8 mouse cellular contexts compared by ENCODE assay signal in the genomic region with DNA sequence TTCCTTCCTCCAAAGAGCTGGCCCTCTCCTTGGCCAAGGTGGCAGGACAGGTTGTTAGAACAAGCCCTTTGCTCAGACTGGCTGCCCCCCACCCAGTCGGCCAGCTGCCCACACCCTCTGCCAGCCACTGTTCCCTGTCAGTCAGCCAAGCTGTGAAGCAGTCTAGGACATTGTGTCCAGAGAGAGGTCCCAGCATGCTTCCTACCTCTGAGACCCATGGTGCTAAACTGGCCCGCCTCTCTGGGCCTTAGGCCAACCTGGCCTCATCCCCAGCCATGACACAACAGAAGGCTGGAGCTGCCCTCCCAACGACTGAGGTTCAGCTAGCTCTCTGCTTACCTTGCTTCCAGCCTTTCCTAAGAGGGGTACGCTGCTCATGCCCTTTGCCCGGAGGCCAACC. TPM values are rescaled to one million over a fixed set of nuclear protein-coding genes. Genes with fewer than 3 reads are reported as not detected.
DNase-seq lines count a peak whose midpoint lies in the region; ATAC-seq and TF ChIP-seq lines count a peak whose summit lies in the region.

No protein-coding gene starts in this region.

- no peaks in the 10 kb centered on the region for H3K36me3 ChIP-seq in heart, adult 2 months (ENCODE audit: control insufficient read depth, insufficient read depth, low read length)
- H3K36me3 ChIP-seq in heart, embryonic 10.5 days: no peaks in the 10 kb centered on the region
- H3K36me3 ChIP-seq in intestine, embryonic 16.5 days (ENCODE audit: control insufficient read depth, insufficient read depth, low read length): no peaks in the 10 kb centered on the region
- H3K36me3 ChIP-seq in liver, embryonic 12.5 days: no peaks in the 10 kb centered on the region

- no peak for TF ChIP-seq CTCF in heart, adult 2 months (IDR thresholded peaks at IDR 0.05)

- peak overlapping the region; percentile 97 for H3K27ac ChIP-seq in heart, adult 2 months
- H3K27ac ChIP-seq in heart, embryonic 10.5 days: no peak overlapping the region
- H3K27ac ChIP-seq in intestine, embryonic 16.5 days (ENCODE audit: low read length): no peak overlapping the region
- no peak overlapping the region for H3K27ac ChIP-seq in liver, embryonic 12.5 days

- 20% methylated on average over 5 of the region's 5 CpGs for WGBS in heart, adult 2 months
- WGBS in heart, embryonic 10.5 days: 70% methylated on average over 5 of the region's 5 CpGs
- WGBS in intestine, embryonic 16.5 days: 59% methylated on average over 5 of the region's 5 CpGs
- 69% methylated on average over 5 of the region's 5 CpGs for WGBS in liver, embryonic 12.5 days (ENCODE audit: insufficient replicate concordance)

- no peaks in the 10 kb centered on the region for H3K9me3 ChIP-seq in heart, embryonic 10.5 days
- H3K9me3 ChIP-seq in intestine, embryonic 16.5 days (ENCODE audit: control insufficient read depth, low read length): no peaks in the 10 kb centered on the region
- H3K9me3 ChIP-seq in liver, embryonic 12.5 days (replicated peaks): no peaks in the 10 kb centered on the region

- H3K4me3 ChIP-seq in heart, adult 2 months: no peak overlapping the region
- no peak overlapping the region for H3K4me3 ChIP-seq in heart, embryonic 10.5 days
- no peak overlapping the region for H3K4me3 ChIP-seq in intestine, embryonic 16.5 days (ENCODE audit: low read length)
- H3K4me3 ChIP-seq in liver, embryonic 12.5 days: no peak overlapping the region

- intact Hi-C loops in heart, adult 2 months (cut with DNase I): no loop called here

- no peaks in the 10 kb centered on the region for H3K79me2 ChIP-seq in heart, adult 2 months (replicated peaks; ENCODE audit: control insufficient read depth, insufficient read depth, low read length)

- TF ChIP-seq POLR2A in heart, adult 2 months (IDR thresholded peaks at IDR 0.05; ENCODE audit: insufficient read depth, low read depth, low read length): peak; percentile 84

- H3K27me3 ChIP-seq in heart, adult 2 months (ENCODE audit: control insufficient read depth, insufficient read depth, low read length): no peaks in the 10 kb centered on the region
- peaks cover 10% of the 10 kb centered on the region; the same call in 1 of the 2 replicates for H3K27me3 ChIP-seq in heart, embryonic 10.5 days (ENCODE audit: insufficient read depth, poor library complexity, severe bottlenecking)
- no peaks in the 10 kb centered on the region for H3K27me3 ChIP-seq in intestine, embryonic 16.5 days (replicated peaks; ENCODE audit: control insufficient read depth, insufficient read depth, low read length)
- peaks cover 32% of the 10 kb centered on the region for H3K27me3 ChIP-seq in liver, embryonic 12.5 days (replicated peaks)

- H3K4me2 ChIP-seq in intestine, embryonic 16.5 days (ENCODE audit: low read depth, low read length): no peak overlapping the region
- H3K4me2 ChIP-seq in liver, embryonic 12.5 days: no peak overlapping the region

- TF ChIP-seq EP300 in heart, adult 2 months (IDR thresholded peaks at IDR 0.05; ENCODE audit: insufficient read depth, low read depth, low read length): peak; percentile 100

- peak; percentile 27; the same call in 1 of the 2 replicates for ATAC-seq in intestine, embryonic 16.5 days
- ATAC-seq in liver, embryonic 12.5 days: peak; percentile 34; the same call in 1 of the 2 replicates

- DNase-seq in heart, adult 2 months: peak; percentile 91 to 93
- no peak for DNase-seq in heart, embryonic 10.5 days (ENCODE audit: low spot score)
- peak; percentile 98 for DNase-seq in brain, adult 2 months (ENCODE audit: low read depth, low spot score)
- peak; percentile 66 to 67 for DNase-seq in frontal cortex, adult 2 months (ENCODE audit: extremely low spot score in 1 of 2, low spot score in 1 of 2)
- DNase-seq in ovary, postnatal 36 days (ENCODE audit: low spot score): peak; percentile 76
- no peak for DNase-seq in spleen, postnatal 14 days (ENCODE audit: low spot score in 2 of 2)

- peak overlapping the region; percentile 39 for H3K9ac ChIP-seq in heart, adult 2 months (ENCODE audit: low read depth, low read length)
- no peak overlapping the region for H3K9ac ChIP-seq in intestine, embryonic 16.5 days (ENCODE audit: low read depth, low read length)
- H3K9ac ChIP-seq in liver, embryonic 12.5 days: no peak overlapping the region

- peaks cover 22% of the 10 kb centered on the region for H3K4me1 ChIP-seq in heart, adult 2 months (ENCODE audit: control insufficient read depth, insufficient read depth, low read length)
- peaks cover 26% of the 10 kb centered on the region for H3K4me1 ChIP-seq in heart, embryonic 10.5 days
- H3K4me1 ChIP-seq in intestine, embryonic 16.5 days (ENCODE audit: control insufficient read depth, insufficient read depth, low read length): peaks cover 29% of the 10 kb centered on the region
- peaks cover 27% of the 10 kb centered on the region for H3K4me1 ChIP-seq in liver, embryonic 12.5 days

RNA-seq across cellular contexts. Expression of a gene that starts 19.0 kb away (rescaled TPM):
- 100 to 1,000 TPM; 101 to 114 TPM for total RNA-seq in heart, adult 2 months (2021)
- polyA plus RNA-seq in heart, adult 2 months (2012; rRNA removed): 39.4 and 49.7 TPM in 2 replicates
- polyA plus RNA-seq in heart, embryonic 10.5 days (2016; fragmentation: Nextera tagmentation; extraction: Ambion mirVana): 13.0 and 15.6 TPM in 2 replicates
- 21.1 and 22.6 TPM in 2 replicates for polyA plus RNA-seq in frontal cortex, adult 2 months (2012; rRNA removed)
- polyA plus RNA-seq in intestine, embryonic 16.5 days (2015; fragmentation: Nextera tagmentation; extraction: Ambion mirVana): 25.3 and 28.6 TPM in 2 replicates
- polyA plus RNA-seq in liver, embryonic 12.5 days (2016; fragmentation: Nextera tagmentation; extraction: Ambion mirVana): 12.8 and 14.5 TPM in 2 replicates

RNA-seq across cellular contexts. Expression of a gene that starts 32.1 kb away (rescaled TPM):
- total RNA-seq in heart, adult 2 months (2021): 10 to 100 TPM; 30.2 to 36.5 TPM
- 30.2 and 39.1 TPM in 2 replicates for polyA plus RNA-seq in heart, adult 2 months (2012; rRNA removed)
- polyA plus RNA-seq in heart, embryonic 10.5 days (2016; fragmentation: Nextera tagmentation; extraction: Ambion mirVana): 154 and 200 TPM in 2 replicates
- 47.0 and 53.8 TPM in 2 replicates for polyA plus RNA-seq in frontal cortex, adult 2 months (2012; rRNA removed)
- polyA plus RNA-seq in intestine, embryonic 16.5 days (2015; fragmentation: Nextera tagmentation; extraction: Ambion mirVana): 119 and 122 TPM in 2 replicates
- 140 and 145 TPM in 2 replicates for polyA plus RNA-seq in liver, embryonic 12.5 days (2016; fragmentation: Nextera tagmentation; extraction: Ambion mirVana)

RNA-seq across cellular contexts. Expression of a gene that starts 32.5 kb away (rescaled TPM):
- total RNA-seq in heart, adult 2 months (2021): 1,000 to 10,000 TPM; 1,810 to 2,215 TPM
- 2,076 and 2,628 TPM in 2 replicates for polyA plus RNA-seq in heart, adult 2 months (2012; rRNA removed)
- polyA plus RNA-seq in heart, embryonic 10.5 days (2016; fragmentation: Nextera tagmentation; extraction: Ambion mirVana): 320 and 472 TPM in 2 replicates
- 534 and 538 TPM in 2 replicates for polyA plus RNA-seq in frontal cortex, adult 2 months (2012; rRNA removed)
- polyA plus RNA-seq in intestine, embryonic 16.5 days (2015; fragmentation: Nextera tagmentation; extraction: Ambion mirVana): 288 and 307 TPM in 2 replicates
- 131 and 132 TPM in 2 replicates for polyA plus RNA-seq in liver, embryonic 12.5 days (2016; fragmentation: Nextera tagmentation; extraction: Ambion mirVana)

RNA-seq across cellular contexts. Expression of a gene that starts 37.4 kb away (rescaled TPM):
- total RNA-seq in heart, adult 2 months (2021): 100 to 1,000 TPM in 1 of 2 experiments, 10 to 100 TPM in 1; 46.7 to 127 TPM
- 76.7 and 100 TPM in 2 replicates for polyA plus RNA-seq in heart, adult 2 months (2012; rRNA removed)
- 17.3 and 20.2 TPM in 2 replicates for polyA plus RNA-seq in heart, embryonic 10.5 days (2016; fragmentation: Nextera tagmentation; extraction: Ambion mirVana)
- 245 and 256 TPM in 2 replicates for polyA plus RNA-seq in frontal cortex, adult 2 months (2012; rRNA removed)
- 12.5 and 14.5 TPM in 2 replicates for polyA plus RNA-seq in intestine, embryonic 16.5 days (2015; fragmentation: Nextera tagmentation; extraction: Ambion mirVana)
- 8.4 and 9.5 TPM in 2 replicates for polyA plus RNA-seq in liver, embryonic 12.5 days (2016; fragmentation: Nextera tagmentation; extraction: Ambion mirVana)

Comparison
In these comparisons a context has a peak if more than half of its experiments do, and no peak if none do; other contexts are left out.
1. DNase-seq: peak in heart, adult 2 months (2 of 2), brain, adult 2 months (single experiment), frontal cortex, adult 2 months (2 of 2) and ovary, postnatal 36 days (single experiment); none in heart, embryonic 10.5 days (single experiment) and spleen, postnatal 14 days (0 of 2).